Mouse (Mus musculus): ENCODE results near the gene Acot13. TPM values are rescaled to one million over a fixed set of nuclear protein-coding genes. Genes with fewer than 3 reads are reported as not detected.
"Not testable (repeated sequence)": the region's sequence is repeated elsewhere in the genome, so short reads cannot be mapped to it uniquely, and the experiment has no call there.

The Acot13 gene
- polyA plus RNA-seq, 1 experiment from 2014 or later = 50.8 TPM

- Histone ChIP-seq H3K4me1 (no peaks in the 10 kb centered on the region), H3K4me3 (no peak overlapping the region), H3K27me3 (no peaks in the 10 kb centered on the region), H3K36me3 (no peaks in the 10 kb centered on the region), H3K9ac (no peak overlapping the region), H3K4me2 (replicated peaks) (no peak overlapping the region), H3K27ac (no peak overlapping the region), H3K9me3 (replicated peaks) (no peaks in the 10 kb centered on the region)
- no peak for ATAC-seq (ENCODE audit: low FRiP score)
- 77% methylated on average over 2 of the region's 2 CpGs for WGBS
Observed at GRCm38 (mm10) chr13:24851989-24852388, 20.6 kb upstream of the Acot13 start.

- Histone ChIP-seq H3K27ac (no peak overlapping the region), H3K27me3 (no peaks in the 10 kb centered on the region), H3K9ac (no peak overlapping the region), H3K9me3 (replicated peaks) (no peaks in the 10 kb centered on the region), H3K4me1 (peaks cover 8% of the 10 kb centered on the region; the same call in 1 of the 2 replicates), H3K36me3 (no peaks in the 10 kb centered on the region), H3K4me3 (no peak overlapping the region), H3K4me2 (replicated peaks) (no peak overlapping the region)
- no peak for ATAC-seq (ENCODE audit: low FRiP score)
- 82% methylated on average over 4 of the region's 4 CpGs for WGBS
Observed at GRCm38 (mm10) chr13:24849318-24849717, 18.0 kb upstream of the Acot13 start.

DNA sequence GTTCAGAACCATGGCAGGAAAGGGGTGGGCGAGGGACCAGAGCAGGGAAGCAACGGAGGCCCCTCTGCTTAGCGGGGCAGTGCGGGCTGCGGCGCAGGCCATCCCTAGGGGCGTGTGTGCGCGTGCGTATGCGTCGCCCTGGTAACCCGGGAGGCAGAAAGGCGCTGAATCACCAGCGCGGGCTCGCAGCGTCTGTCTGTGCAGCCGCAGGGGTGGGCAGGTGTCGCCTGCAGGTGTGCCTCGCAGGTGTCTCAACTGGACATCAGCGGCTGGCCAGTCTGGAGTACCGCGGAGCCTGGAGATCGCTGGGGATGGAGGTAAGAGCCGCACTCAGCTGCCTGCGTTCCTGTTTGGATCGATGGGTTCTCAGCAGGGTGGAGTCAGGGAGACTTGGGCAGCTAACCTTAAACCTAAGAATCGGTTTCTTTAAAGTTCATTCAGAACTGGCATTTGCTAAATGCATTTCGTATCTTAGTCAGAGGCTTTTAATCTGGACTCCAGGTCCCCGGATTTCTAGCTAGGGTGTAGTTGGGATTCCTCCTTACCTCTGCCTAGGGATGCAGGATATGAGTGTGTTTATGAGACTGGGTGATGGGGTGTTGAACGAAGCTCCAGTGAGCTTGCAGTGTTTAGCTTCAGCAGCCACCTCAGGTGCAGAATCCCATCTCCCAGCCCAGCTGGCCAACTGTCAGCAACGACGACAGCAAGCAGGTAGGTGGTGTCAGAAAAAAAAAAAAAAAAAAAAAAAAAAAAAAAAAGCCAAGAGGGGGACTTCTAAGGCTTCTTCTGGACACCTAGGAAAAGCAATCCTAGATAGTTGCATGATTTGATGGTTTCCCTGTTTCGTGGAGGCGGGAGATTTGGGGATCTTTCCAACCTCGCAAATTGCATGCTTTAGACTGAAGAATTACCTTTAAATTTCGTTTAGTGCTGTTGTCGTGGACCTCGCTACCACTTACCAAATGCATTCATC, 13.9 kb upstream of the Acot13 start, which contains the start of gene D130043K22Rik:
Gene D130043K22Rik, plus strand, starts transcription at position 153 of the 973 bp plus-strand sequence.
- peak; percentile 98 for ATAC-seq (ENCODE audit: low FRiP score)
- H3K9ac ChIP-seq = peak within 1 kb of the TSS; percentile 65
- H3K4me2 ChIP-seq (replicated peaks) = peak within 1 kb of the TSS; percentile 88
- H3K27ac ChIP-seq = no peak within 1 kb of the TSS
- no peaks in the 10 kb centered on the region for H3K27me3 ChIP-seq
- 12% methylated on average over 40 of the region's 40 CpGs for WGBS
- peaks cover 10% of the 10 kb centered on the region; the same call in 1 of the 2 replicates for H3K4me1 ChIP-seq
- H3K36me3 ChIP-seq = 0 out of 2 replicates have a peak, but pooled peaks cover 4% of the 10 kb centered on the region
- H3K4me3 ChIP-seq = peak within 1 kb of the TSS; percentile 54
- no peaks in the 10 kb centered on the region for H3K9me3 ChIP-seq (replicated peaks)

- no peak overlapping the region for H3K9ac ChIP-seq
- WGBS = 95% methylated on average over 3 of the region's 3 CpGs
- H3K27me3 ChIP-seq = no peaks in the 10 kb centered on the region
- no peaks in the 10 kb centered on the region for H3K9me3 ChIP-seq (replicated peaks)
- H3K4me1 ChIP-seq = peaks cover 10% of the 10 kb centered on the region; the same call in 1 of the 2 replicates
- no peak overlapping the region for H3K4me3 ChIP-seq
- H3K27ac ChIP-seq = no peak overlapping the region
- 0 out of 2 replicates have a peak, but pooled peaks cover 11% of the 10 kb centered on the region for H3K36me3 ChIP-seq
- ATAC-seq (ENCODE audit: low FRiP score) = no peak
- H3K4me2 ChIP-seq (replicated peaks) = no peak overlapping the region
Observed at GRCm38 (mm10) chr13:24841702-24842101, 10.4 kb upstream of the Acot13 start.

DNA sequence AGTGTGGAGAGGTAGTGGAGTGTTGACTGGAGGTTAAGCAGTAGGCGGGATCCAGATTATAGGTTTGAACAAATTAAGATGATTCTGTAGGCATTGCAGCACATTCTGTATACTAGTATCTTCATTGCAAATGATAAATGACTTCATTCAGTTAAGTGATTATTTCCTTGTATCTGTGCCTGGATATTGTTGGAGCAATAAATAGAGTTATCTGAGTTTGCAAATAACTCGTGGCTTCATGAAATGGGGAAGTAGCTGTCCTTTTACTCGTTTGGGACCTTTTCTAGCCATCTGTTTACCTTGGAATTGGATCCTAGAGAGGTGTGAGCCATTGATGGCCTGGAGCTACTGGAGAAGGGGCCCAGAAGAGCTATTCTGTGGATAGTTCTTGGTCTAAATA, 8.5 kb upstream of the Acot13 start:
- Histone ChIP-seq H3K27ac (no peak overlapping the region), H3K36me3 (0 out of 2 replicates have a peak, but pooled peaks cover 11% of the 10 kb centered on the region), H3K4me3 (no peak overlapping the region), H3K4me2 (replicated peaks) (no peak overlapping the region), H3K9ac (no peak overlapping the region), H3K27me3 (no peaks in the 10 kb centered on the region), H3K4me1 (peaks cover 7% of the 10 kb centered on the region; the same call in 1 of the 2 replicates), H3K9me3 (replicated peaks) (no peaks in the 10 kb centered on the region)
- 81% methylated on average over 3 of the region's 3 CpGs for WGBS
- ATAC-seq (ENCODE audit: low FRiP score) = no peak

GRCm38 (mm10) chr13:24837765-24838164, 6.4 kb upstream of the Acot13 start:
- not testable (repeated sequence) for ATAC-seq (ENCODE audit: low FRiP score); H3K27ac ChIP-seq; H3K4me3 ChIP-seq; H3K9me3 ChIP-seq (replicated peaks); H3K27me3 ChIP-seq; H3K9ac ChIP-seq; H3K4me2 ChIP-seq (replicated peaks)
- H3K4me1 ChIP-seq = peaks cover 16% of the 10 kb centered on the region
- WGBS = 93% methylated on average over 8 of the region's 8 CpGs
- H3K36me3 ChIP-seq = 0 out of 2 replicates have a peak, but pooled peaks cover 11% of the 10 kb centered on the region

- Histone ChIP-seq H3K9me3 (replicated peaks) (no peaks in the 10 kb centered on the region), H3K27ac (no peak overlapping the region), H3K4me3 (peak overlapping the region; percentile 91), H3K27me3 (no peaks in the 10 kb centered on the region), H3K36me3 (no peaks in the 10 kb centered on the region), H3K4me1 (peaks cover 24% of the 10 kb centered on the region), H3K4me2 (replicated peaks) (peak overlapping the region; percentile 70), H3K9ac (peak overlapping the region; percentile 96)
- WGBS = 65% methylated on average over 2 of the region's 2 CpGs
- ATAC-seq (ENCODE audit: low FRiP score) = no peak
Observed at GRCm38 (mm10) chr13:24832811-24833155, 1.4 kb upstream of the Acot13 start.

DNA sequence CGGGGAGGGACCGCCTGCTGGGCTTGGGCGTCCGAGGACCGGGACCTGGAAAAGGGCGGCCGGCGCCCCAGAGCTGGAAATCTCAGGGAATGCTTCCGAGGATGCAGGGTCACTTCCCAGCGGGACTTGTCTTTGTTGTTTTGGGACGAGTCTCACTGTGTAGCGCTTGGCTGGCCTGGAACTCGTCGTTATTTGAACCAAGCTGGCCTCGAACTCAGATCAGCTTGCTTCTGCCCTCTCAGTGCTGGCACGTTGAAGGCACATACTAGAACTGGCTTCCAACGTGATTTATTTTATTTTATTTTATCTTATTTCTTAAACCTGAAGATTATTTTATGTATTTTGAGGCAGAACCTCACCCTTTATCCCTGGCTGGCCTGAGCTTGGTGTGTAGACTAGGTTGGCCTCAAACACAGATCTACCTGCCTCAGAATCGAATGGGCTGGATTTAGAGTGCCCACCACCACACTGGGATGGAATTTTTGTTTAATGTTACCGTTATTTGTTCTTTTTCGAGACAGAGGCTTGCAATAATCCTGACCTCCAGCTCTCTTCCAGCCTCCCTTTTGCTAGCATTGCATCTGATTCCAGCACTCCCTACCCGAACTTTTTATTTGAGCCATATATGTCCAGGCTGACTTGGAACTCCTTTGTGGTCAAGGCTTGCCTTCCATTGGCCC, 931 bp upstream of the Acot13 start:
- Histone ChIP-seq H3K9ac (peak overlapping the region; percentile 96), H3K4me1 (peaks cover 24% of the 10 kb centered on the region), H3K9me3 (replicated peaks) (no peaks in the 10 kb centered on the region), H3K4me2 (replicated peaks) (peak overlapping the region; percentile 70), H3K27ac (peak overlapping the region; percentile 89), H3K4me3 (peak overlapping the region; percentile 91), H3K27me3 (no peaks in the 10 kb centered on the region), H3K36me3 (no peaks in the 10 kb centered on the region)
- 6% methylated on average over 21 of the region's 21 CpGs for WGBS
- ATAC-seq (ENCODE audit: low FRiP score) = peak; percentile 51; the same call in 1 of the 2 replicates

GRCm38 (mm10) chr13:24830756-24831352, 486 bp downstream of the Acot13 start:
- no peaks in the 10 kb centered on the region for H3K9me3 ChIP-seq (replicated peaks)
- no peak for ATAC-seq (ENCODE audit: low FRiP score)
- H3K27me3 ChIP-seq = no peaks in the 10 kb centered on the region
- H3K9ac ChIP-seq = peak overlapping the region; percentile 62
- H3K4me3 ChIP-seq = peak overlapping the region; percentile 91
- H3K4me2 ChIP-seq (replicated peaks) = peak overlapping the region; percentile 70
- 4% methylated on average over 20 of the region's 20 CpGs for WGBS
- peaks cover 24% of the 10 kb centered on the region for H3K4me1 ChIP-seq
- H3K36me3 ChIP-seq = no peaks in the 10 kb centered on the region
- peak overlapping the region; percentile 89; the same call in 1 of the 2 replicates for H3K27ac ChIP-seq

DNA sequence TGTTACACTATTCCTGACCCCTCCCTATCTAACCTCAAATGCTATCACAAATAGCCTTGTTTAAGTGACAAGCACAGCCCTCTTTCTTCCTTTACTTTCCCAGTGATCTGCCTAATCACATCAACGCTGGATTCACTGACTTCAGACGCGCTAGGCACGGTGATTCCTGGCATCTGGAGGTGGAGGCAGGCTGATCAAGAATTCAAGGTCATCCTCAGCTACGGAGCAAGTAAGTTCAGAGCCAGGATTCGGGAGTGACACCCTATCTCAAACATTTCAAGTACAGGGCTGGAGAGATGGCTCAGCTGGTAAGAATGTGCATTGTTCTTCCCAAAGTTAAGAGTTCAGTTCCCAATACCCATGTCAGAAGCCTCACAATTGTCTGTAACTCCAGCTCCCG, 5.2 kb downstream of the Acot13 start:
- H3K4me3 ChIP-seq = no peak overlapping the region
- no peak overlapping the region for H3K27ac ChIP-seq
- H3K27me3 ChIP-seq = no peaks in the 10 kb centered on the region
- H3K9ac ChIP-seq = no peak overlapping the region
- ATAC-seq (ENCODE audit: low FRiP score) = no peak
- no peak overlapping the region for H3K4me2 ChIP-seq (replicated peaks)
- no peaks in the 10 kb centered on the region for H3K36me3 ChIP-seq
- no peaks in the 10 kb centered on the region for H3K9me3 ChIP-seq (replicated peaks)
- 85% methylated on average over 7 of the region's 7 CpGs for WGBS
- 0 out of 2 replicates have a peak, but pooled peaks cover 3% of the 10 kb centered on the region for H3K4me1 ChIP-seq

DNA sequence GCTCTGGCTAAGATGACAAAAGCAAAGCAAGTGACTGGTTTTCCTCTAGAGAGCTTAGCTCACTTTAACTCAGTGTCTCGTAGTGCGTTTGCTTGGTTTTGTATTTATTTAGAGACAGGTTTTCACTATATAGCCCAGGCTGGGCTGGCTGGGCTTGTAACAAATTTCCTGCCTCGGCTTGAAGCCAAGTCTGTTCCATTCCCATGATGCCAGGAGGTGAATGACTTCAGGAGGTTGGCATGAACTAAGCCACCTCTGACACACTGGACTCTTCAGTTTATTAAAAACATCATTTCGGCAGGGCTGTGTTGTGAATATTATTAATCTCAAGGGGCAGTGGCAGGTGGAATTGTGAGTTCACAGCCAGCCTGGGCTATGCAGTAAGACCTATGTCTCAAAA, 5.8 kb downstream of the Acot13 start:
- no peak for ATAC-seq (ENCODE audit: low FRiP score)
- 87% methylated on average over 4 of the region's 4 CpGs for WGBS
- H3K27ac ChIP-seq = no peak overlapping the region
- H3K4me2 ChIP-seq (replicated peaks) = no peak overlapping the region
- H3K4me3 ChIP-seq = no peak overlapping the region
- H3K9me3 ChIP-seq (replicated peaks) = no peaks in the 10 kb centered on the region
- H3K9ac ChIP-seq = no peak overlapping the region
- no peaks in the 10 kb centered on the region for H3K27me3 ChIP-seq
- no peaks in the 10 kb centered on the region for H3K36me3 ChIP-seq
- H3K4me1 ChIP-seq = 0 out of 2 replicates have a peak, but pooled peaks cover 1% of the 10 kb centered on the region

- Histone ChIP-seq H3K27me3 (no peaks in the 10 kb centered on the region), H3K4me2 (replicated peaks) (no peak overlapping the region), H3K9ac (no peak overlapping the region), H3K36me3 (no peaks in the 10 kb centered on the region), H3K4me1 (no peaks in the 10 kb centered on the region), H3K4me3 (no peak overlapping the region), H3K9me3 (replicated peaks) (no peaks in the 10 kb centered on the region), H3K27ac (no peak overlapping the region)
- 90% methylated on average over 4 of the region's 4 CpGs for WGBS
- ATAC-seq (ENCODE audit: low FRiP score) = no peak
Observed at GRCm38 (mm10) chr13:24824647-24825046, 6.7 kb downstream of the Acot13 start.
